Mouse (Mus musculus) bone marrow, adult 2 months (tissue): Measurements from ENCODE around the gene Bcr.

Experiments
- CTCF ChIP-seq: fragments of 200-500 bp; IDR thresholded peaks from 2 replicates; pipeline ENCODE4 v1.5.1; 2011; ENCODE audit warnings: low read length, control low read depth; ENCODE audit not compliant: control insufficient read depth, insufficient read depth
- POLR2A ChIP-seq: fragments of 200-500 bp; IDR thresholded peaks from 2 replicates; pipeline ENCODE4 v1.6.1; 2011; ENCODE audit warnings: low read depth, mild to moderate bottlenecking, control low read depth, low read length, borderline replicate concordance; ENCODE audit not compliant: control insufficient read depth

DNA sequence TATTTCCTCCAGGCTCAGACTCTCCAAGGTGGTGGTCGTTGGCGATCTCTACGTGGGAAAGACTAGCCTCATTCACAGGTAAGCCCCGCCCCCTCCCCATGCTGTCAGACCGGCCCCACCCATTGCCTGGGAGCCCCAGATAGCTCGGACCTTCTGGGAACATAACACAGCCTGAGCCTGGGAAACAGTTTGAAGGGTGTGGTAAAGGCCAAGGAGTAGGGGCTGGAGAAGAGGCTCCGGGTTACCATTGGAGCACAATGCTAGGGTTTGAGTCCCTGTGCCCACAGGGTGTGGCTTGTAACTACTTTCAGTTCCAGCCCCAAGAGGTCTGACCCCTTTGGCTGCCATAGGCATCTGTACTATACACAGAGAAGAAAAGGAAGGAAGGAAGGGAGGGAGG lies 15.9 kb upstream of the Bcr start:
- TF ChIP-seq CTCF (no peak), POLR2A (no peak)
